Mouse (Mus musculus) spleen, embryonic (tissue): ENCODE results near the gene Galc.

Experiments
- CTCF ChIA-PET: fragments of 350-600 bp; sonication (Branson Sonifier 250); formaldehyde crosslinking; loops from one replicate; lab custom pipeline; 2022; lab: Charles Lee

Gene Galc

GRCm38 (mm10) chr12:98258845-98259517 is at the start of gene Galc:
Gene Galc, minus strand, starts transcription at chr12:98259459.
- CTCF ChIA-PET, result interaction anchor here (0.7 kb wide), 1 partner anchor 12 kb away, joined by 4 read pairs; no protein-coding TSS in a partner anchor

GRCm38 (mm10) chr12:98307179-98307915 is 48.1 kb upstream of the Galc start:
- CTCF ChIA-PET, result no interaction called here

- CTCF ChIA-PET, result no interaction called here
Measured at GRCm38 (mm10) chr12:98303013-98303412, 43.8 kb upstream of the Galc start.

- CTCF ChIA-PET, result no interaction called here
Measured at GRCm38 (mm10) chr12:98301980-98302379, 42.7 kb upstream of the Galc start.

GRCm38 (mm10) chr12:98294241-98294640 is 35.0 kb upstream of the Galc start:
- CTCF ChIA-PET, result interaction anchor here (1.2 kb wide), 1 partner anchor 82 kb away, joined by 3 read pairs; no protein-coding TSS in a partner anchor

GRCm38 (mm10) chr12:98292278-98292677 is 33.0 kb upstream of the Galc start:
- CTCF ChIA-PET, result no interaction called here

- CTCF ChIA-PET, result no interaction called here
Measured at GRCm38 (mm10) chr12:98290475-98290874, 31.2 kb upstream of the Galc start.

GRCm38 (mm10) chr12:98284477-98284876 is 25.2 kb upstream of the Galc start:
- CTCF ChIA-PET, result no interaction called here

- CTCF ChIA-PET, result no interaction called here
Measured at GRCm38 (mm10) chr12:98283487-98283860, 24.2 kb upstream of the Galc start.

- CTCF ChIA-PET, result interaction anchor here (0.6 kb wide), 1 partner anchor 199 kb away, joined by 13 read pairs; no protein-coding TSS in a partner anchor
Measured at GRCm38 (mm10) chr12:98282776-98283486, 23.7 kb upstream of the Galc start.

GRCm38 (mm10) chr12:98280996-98281395 is 21.7 kb upstream of the Galc start:
- CTCF ChIA-PET, result interaction anchor here (0.6 to 1.5 kb wide), 3 partner anchors 14 to 61 kb away, joined by 3 read pairs; no protein-coding TSS in a partner anchor

- CTCF ChIA-PET, result interaction anchor here (1.1 to 1.5 kb wide), 2 partner anchors 14 to 62 kb away, joined by 3 read pairs; no protein-coding TSS in a partner anchor
Measured at GRCm38 (mm10) chr12:98280530-98280929, 21.3 kb upstream of the Galc start.

GRCm38 (mm10) chr12:98272433-98272832 is 13.2 kb upstream of the Galc start:
- CTCF ChIA-PET, result no interaction called here

- CTCF ChIA-PET, result interaction anchor here (0.6 kb wide), 1 partner anchor 12 kb away, joined by 4 read pairs; the partner anchor contains the start of gene Galc
Measured at GRCm38 (mm10) chr12:98270810-98271566, 11.7 kb upstream of the Galc start.

- CTCF ChIA-PET, result interaction anchor here (0.6 to 0.7 kb wide), 2 partner anchors 11 to 68 kb away, joined by 4 to 10 read pairs; partner anchors contain the start of gene Galc
Measured at GRCm38 (mm10) chr12:98269791-98270745, 10.8 kb upstream of the Galc start.

- CTCF ChIA-PET, result no interaction called here
Measured at GRCm38 (mm10) chr12:98268441-98269369, 9.4 kb upstream of the Galc start, which contains the start of gene Gpr65. Gene Gpr65, plus strand, starts transcription at chr12:98268635.

GRCm38 (mm10) chr12:98265697-98266096 is 6.4 kb upstream of the Galc start:
- CTCF ChIA-PET, result no interaction called here

- CTCF ChIA-PET, result interaction anchor here (0.7 kb wide), 1 partner anchor 11 kb away, joined by 4 read pairs; no protein-coding TSS in a partner anchor
Measured at GRCm38 (mm10) chr12:98259518-98259852, 226 bp upstream of the Galc start.

GRCm38 (mm10) chr12:98258371-98258844 is 851 bp downstream of the Galc start:
- CTCF ChIA-PET, result no interaction called here
